Mouse (Mus musculus): ENCODE measurements at regions not wholly inside any gene's neighbourhood (a gene's known extent, or its start where the extent isn't known, plus 50 kb on each side); places are given as distances from the start of the nearest gene placed in this dataset.

GRCm38 (mm10) chrX:150709416-150709815, 52.0 kb upstream of the Tro start:
- CTCF ChIA-PET: interaction anchor here in 1 of 4 experiments (0.9 kb wide), 1 partner anchor 247 kb away, joined by 5 read pairs; no protein-coding TSS in a partner anchor
- POLR2A ChIA-PET: no interaction called here

Data from embryonic stem cell, embryonic (primary cell).